Mouse (Mus musculus) activated CD4-positive, CD25-positive, alpha-beta regulatory T cell (primary cell): Measurements from ENCODE around the gene Col6a3. TPM values are rescaled to one million over a fixed set of nuclear protein-coding genes. Genes with fewer than 3 reads are reported as not detected.

Experiments used
- polyA plus RNA-seq, 2 experiments: library from polyadenylated mRNA; unstranded; fragments of 100-300 nt; shearing (Covaris generic); gene quantifications; one replicate each; pipeline ENCODE4 v1.2.1; 2017

Gene Col6a3
- polyA plus RNA-seq = under 1 TPM in 1 of 2 experiments, not detected in 1; 0.42 TPM

DNA sequence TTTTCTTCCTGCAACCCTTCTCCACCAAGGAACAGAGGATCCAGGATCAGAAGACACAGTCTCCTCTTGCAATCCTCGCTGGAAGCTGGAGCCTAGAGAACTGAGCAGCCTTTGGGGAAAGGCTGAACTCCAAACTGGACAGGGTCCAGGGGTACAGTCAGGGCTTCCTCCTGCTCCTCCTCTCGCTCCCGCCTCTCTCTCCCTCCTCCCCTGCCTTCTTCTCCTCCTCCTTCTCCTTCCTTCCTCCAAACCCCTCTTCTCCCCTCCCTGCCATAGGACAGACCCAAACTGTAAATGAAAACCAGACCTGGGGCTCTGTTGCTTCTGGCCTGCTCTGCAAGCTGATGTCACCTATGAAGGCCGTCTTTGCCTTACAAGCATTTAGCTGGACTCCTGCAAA, at the start of gene Col6a3:
Gene Col6a3 (minus strand): TSS at position 136 of the 400 bp plus-strand sequence.

Other genes starting within 250 kb of the Col6a3 start
- gene Cops8, start 241.0 kb downstream of the Col6a3 start, polyA plus RNA-seq = 100 to 1,000 TPM in 1 of 2 experiments, 10 to 100 TPM in 1; 91.2 to 115 TPM
- gene Mlph, start 71.1 kb upstream of the Col6a3 start, polyA plus RNA-seq = under 1 TPM in 1 of 2 experiments, not detected in 1; 0.77 TPM
- not detected for gene Prlh, start 109.1 kb upstream of the Col6a3 start, polyA plus RNA-seq
- under 1 TPM in 1 of 2 experiments, not detected in 1; 0.22 TPM for gene Rab17, start 125.7 kb upstream of the Col6a3 start, polyA plus RNA-seq
- gene Lrrfip1, start 154.8 kb upstream of the Col6a3 start, polyA plus RNA-seq = 100 to 1,000 TPM; 164 to 228 TPM